Mouse (Mus musculus) urinary bladder, postnatal 10 days (tissue): ENCODE measurements around the gene Lcmt1.

ENCODE experiments used
- DNase-seq: peaks from one replicate; pipeline ENCODE4 v3.0.0; 2022; ENCODE audit warnings: low spot score

Gene Lcmt1

DNA sequence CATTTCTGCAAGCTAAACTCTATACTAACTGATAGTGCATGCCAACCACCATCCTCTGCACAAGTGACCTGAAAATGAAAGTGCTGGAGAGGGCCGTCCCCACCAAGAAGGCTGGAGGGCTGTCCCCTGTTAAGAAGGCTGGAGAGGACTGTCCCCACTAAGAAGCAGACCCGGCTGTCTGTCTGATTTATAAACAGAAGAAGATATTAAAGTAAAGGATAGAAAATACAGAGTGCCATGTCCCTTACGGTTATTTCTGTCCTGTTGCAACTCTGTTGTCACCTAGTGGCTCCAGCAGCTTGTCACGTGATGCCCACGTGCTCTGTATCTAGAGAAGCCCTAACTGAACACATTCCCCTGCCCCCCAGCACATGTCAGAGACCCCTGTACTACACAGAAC, 9.4 kb upstream of the Lcmt1 start:
- DNase-seq, result no peak

DNA sequence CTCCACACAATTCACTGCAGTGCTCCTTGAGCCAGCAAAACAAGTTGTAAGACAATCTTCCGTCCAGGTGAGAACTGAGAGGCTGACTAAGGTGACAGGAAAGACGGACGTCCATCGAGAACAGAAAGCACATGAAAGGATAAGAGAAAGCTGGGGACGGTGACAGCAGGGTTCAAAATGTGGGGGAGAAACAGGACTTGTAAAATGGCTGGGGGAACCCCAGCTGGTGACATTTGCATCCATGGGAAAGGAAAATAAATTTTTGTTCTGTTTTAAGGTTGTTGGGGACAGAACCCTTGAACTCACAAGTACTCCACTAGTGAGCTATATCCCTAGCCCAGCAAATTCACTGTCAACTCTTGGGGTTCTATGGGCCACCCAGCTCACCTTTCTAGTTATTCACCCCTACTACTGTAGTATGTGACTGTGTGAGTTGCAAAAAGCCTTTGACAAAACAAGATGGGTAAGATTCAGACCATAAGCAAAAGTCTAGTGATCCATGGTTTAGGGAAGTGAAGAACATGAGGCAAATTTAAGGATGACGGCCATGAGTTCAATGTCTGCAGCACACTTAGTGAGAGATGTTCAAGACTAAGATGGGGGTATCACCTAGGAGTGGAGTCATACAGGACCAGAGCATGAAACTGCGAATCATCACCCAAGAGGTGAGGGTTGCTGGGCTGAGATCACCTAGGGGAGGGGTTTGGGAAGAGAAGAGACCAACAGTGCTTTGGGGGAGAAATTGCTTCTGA, 8.2 kb upstream of the Lcmt1 start:
- no peak for DNase-seq

DNA sequence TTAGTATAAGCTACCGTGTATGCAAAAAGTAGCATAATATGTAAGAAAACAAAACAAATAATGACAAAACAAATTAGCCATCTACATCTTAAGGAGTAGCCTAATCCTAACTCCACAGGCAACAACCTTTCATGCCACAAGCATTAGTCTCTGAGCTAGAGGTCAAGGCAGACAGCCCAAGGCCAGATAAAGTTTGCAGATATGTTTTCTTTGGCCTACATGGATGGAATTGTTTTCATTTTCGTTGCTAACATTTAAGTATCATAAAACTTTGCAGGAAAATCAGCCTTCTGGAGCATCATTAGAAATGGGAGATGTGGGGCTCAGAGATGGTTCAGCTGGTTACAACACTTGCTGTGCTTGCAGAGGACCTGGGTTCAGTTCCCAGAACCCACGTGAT, 6.8 kb upstream of the Lcmt1 start:
- no peak for DNase-seq

DNA sequence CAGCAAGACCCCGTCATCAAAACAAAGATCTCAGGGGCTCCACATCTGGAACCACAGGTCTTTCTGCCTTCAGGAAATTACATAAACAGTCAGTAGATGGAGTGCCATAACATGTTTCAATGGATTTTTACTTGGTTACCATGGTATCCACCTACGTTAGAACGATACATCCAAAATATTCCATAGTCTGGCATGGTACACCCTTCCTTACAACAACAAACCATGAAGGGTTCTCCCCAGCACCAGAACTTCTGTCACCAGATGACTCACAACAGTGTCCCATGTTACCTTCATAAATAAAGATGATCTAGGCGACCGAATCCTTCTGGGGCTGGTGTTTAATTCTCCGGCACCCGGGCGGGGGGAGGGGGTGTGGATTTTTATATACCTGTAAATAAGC, 5.6 kb upstream of the Lcmt1 start:
- DNase-seq, result no peak

DNA sequence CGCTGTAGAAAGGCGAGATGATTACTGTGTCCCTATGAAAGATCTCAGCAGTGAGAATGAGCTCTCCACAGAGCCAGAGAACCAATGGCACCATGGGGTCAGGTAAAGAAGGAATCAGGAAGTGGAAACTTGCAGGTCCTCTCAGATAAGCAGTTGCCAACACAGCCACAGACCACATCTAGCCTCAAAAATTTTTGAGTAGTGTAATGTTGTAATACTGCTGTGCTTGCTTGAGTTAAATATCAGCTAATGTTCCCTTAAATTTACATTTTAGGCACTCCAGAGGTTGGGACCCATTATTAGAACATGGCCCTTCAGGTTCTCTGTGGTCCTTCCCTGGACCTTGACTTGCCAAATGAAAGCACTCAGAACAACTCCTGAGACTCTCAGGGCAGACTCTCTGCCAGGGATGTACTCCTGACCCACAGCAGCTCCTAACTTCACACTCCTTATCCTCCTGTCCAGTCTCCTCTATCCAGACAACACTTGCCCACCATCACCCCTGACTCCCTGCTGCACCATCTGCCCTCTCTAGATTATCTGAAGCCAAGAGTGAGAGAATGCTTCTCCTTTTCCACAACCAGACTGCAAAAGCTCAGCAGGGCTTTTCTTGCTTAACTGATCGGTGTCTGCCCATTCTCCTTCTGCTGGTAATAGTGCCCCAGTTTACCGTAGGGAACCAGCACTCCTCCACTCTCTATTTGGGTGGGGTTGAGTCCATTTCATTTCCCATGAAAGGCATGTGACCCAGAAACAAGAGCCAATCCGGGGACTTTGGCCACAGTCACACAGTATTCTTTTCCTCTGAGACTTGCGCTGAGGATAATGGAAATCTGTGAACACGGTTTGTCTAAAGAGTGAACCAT, 3.5 kb upstream of the Lcmt1 start:
- no peak for DNase-seq

DNA sequence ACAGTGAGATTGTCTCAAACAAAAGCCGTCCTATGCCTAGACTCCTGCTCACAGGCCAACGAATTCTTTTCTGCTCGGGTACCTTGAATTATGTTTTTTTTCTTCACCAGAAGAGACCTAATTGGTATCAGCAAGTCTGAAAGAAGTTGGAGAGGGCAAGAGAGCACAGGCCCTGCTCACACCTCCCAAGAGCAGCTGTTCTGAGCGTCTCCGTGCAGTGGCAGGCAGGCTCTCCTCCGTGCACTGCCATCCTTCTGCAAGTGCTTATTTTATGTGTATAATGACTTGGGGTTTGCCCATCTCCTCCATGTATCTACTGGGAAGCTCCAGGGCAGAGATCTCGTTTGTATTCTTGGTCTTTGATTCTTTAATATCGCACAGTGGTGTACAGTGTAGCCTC, 2.8 kb upstream of the Lcmt1 start:
- no peak for DNase-seq

DNA sequence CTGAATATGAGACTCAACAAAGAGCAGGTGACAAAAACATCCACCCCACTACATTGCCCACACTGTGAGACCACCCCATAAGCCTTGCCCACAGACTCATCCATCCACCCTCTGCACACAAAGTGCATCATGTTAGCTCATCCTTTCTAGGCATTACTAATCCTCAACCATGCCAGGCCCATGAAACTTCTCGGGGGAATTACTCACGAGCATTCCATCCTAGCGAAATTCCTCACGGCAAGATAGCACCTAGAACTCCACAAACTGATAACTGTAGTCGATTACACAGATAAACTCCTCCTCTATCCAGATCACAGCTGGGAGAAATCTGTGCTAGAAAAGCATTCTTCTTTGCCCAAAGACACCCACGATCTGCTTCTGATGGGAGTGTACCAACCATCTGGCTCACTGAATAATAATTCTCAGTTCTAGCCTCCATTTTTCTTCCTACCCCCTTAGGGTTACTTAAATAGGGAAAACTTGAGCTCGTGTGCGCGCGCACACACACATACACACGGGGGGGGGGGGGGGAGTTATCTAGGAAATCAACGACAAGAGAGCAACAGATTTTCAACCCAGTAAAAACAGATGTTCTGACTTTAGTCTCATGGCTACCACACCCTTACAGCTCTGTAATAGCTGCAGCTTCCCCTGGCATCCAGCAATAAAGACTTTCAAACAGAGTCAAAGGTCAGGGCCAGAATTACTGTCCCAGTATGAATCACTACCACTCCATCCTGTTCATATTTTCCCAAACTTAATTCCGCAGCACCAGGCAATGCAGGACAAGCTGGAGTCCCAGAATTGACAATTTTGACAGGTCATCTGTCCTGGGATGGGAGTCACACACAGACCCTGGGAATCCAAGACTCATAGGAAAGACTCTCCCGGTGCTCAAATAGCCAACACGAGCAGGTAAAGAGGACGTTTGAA, 2.1 kb upstream of the Lcmt1 start:
- no peak for DNase-seq

DNA sequence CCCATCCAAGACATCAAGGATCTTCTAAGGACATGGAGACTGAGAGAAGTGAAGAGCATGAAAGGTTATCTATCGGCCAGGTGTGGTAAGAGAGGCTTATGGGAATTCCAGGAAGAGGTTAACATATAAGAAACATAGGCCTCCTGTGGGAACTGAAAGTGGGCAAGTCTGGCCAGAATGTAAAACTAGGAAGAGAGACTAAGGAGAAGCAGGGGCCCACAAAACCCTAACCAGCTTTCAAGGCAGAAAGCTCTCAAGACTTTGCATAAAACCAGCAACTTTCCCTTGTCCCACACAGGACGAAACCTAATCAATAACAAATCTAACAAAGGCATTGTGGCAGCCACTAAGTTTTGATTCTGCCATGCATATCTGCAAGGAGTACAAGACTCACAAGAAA, 1.4 kb upstream of the Lcmt1 start:
- DNase-seq, result no peak

DNA sequence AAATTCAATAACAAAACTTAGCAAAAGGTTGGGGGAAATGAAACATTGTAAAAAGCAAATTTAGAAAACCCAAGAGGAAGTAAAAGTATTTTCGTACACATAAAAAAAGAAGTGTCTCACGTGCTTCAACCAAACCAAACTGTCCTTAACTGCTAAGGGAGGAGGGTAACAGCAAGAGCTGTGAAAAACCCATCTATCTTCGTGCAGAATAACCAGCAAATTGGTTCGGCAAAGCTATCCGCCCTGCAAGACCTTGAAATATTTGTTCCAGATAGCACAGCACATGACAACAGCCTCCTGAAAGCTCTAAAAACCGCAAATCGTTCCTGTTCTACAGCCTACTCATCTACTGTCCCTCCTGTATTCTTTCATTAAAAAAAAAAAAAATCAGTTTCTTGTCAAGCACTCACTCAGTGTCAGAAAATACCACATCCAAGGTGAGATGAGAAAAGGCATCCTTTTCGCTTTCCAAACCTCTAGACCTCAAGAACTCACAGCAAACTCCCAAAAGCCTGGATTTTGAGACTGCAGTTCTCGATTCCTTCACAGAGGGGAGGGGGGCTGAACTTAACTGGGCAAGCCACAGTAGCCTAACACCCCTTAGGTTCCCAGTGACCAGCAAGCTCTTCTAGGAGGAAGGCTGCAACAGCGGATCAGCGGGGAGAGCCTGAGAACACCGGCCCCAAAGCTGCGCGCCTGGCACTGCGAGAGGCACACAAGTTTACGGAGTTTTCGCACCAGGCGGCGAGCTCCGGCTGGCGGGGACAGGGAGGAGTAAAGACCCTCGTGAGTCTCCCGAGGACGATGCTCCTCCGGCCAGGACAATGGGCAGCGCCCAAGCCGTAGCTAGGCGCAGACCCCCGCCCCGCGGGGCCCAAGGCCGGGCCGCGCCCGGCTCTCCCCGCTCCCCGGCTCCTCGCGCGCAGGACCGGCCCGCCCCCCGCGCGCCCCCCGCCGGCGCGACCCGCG, 522 bp upstream of the Lcmt1 start:
- peak; percentile 21 for DNase-seq

DNA sequence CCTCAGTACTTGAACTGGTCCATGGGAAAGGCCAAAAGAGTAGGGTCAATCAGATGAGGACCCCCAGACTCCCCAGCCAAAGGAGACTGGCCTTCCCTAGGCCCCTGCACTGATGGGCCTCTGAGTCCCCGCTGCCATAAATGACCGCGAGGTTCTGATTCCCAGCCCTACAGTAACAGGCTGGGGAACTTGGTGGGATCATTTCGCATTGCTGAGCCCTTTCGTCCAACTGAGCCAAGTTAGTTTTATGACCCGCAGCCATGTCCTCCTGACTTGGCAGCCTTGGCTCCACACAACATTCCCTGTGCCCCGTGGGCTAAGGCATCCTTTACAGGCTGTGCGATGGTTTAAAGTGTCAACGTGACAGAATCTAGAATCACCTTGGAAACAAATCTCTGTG, 1.1 kb downstream of the Lcmt1 start:
- DNase-seq, result no peak

DNA sequence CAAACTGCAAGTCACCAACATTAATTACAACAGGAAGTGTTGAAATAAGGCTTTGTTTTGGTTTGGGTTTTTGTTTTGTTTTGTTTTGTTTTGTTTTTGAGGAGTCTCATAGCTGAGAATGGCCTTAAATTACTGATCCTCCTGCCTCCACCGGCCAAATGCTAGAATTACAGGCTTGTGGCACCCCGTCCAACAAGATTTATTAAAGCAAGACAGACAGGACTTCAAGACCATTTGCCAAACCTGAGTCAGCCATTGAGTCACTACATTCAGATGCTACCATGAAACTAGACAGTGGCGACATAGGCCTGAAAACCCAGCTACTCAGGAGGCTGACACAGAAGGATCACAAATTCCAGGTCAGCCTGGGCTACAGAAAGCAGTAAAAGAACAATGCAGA, 1.9 kb downstream of the Lcmt1 start:
- no peak for DNase-seq

DNA sequence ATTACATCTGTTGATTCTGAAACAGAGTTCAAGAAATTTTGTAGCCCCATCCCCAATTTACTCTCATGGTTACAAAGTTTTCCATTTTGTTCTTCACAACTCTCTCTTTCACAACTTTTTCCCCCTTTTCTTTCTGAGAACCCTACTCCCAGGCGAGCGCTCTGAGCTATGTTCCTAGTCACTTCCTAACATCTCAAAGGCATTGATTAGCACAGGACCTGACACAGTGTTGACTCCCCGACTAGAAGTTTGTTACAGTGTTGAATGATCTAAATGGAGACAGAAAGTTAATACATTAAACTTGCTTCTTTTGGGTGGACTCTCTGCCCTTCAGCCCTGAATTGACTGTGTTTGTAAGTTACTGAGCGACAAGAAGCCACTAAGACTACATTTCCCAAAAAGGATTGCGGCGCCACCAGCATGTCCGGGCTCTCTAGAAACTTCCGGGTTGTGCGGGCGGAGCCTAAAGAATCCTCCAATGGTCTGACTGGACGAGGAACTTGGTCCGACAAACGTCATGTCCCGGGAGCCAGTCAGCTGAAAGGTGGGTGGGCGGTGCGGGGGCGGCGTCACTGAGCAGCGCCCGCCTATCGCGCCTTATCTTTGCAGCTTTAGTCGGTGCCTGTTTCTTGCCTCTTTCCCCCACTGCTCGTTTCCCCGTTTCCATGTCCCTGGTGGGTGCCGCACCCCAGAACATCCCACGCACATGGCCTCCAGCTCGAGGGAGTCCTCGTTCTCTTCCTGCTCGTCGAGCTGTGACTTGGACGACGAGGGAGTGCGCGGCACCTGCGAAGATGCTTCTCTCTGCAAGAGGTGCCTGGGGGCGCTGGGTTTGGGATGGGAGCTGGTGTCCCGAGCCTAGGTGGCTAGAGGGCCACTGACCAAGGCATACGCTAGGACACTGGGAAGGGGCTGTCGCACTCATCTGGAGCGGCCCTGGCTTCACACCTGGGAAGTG, 8.1 kb downstream of the Lcmt1 start:
- peak; percentile 62 for DNase-seq

DNA sequence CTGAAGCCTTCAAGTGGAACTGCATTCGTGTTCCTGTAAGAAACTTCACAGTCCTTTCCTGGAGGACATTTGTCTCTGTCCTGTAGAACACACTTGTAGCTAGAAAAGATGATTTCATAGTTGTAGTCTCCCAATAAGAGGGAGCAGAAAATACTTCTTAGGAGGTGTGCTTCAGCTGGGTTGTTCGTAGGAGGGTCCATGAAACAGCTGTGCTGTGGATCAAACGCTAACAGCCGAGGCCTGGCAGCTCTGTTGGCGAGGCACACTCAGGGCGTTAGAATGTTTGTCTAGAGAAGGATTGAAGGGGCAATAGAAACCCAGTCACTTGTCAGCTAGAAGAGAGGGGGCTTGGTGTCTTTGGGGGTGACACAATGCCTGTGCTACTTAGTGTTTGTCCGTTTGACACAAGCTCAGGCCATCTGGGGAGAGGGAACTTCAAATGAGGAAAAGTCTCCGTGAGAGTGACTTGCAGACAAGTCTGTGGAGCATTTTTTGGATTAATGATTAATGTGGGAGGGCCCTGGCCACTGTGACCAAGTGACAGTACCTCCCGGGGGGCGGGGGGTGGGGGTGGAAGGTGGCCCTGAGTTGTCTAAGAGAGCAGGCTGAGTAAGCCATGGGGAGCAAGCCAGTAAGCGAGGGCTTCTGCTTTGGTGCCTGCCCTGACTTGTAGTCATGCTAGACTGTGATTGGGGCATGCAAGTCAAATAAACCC, 16.3 kb downstream of the Lcmt1 start:
- no peak for DNase-seq

DNA sequence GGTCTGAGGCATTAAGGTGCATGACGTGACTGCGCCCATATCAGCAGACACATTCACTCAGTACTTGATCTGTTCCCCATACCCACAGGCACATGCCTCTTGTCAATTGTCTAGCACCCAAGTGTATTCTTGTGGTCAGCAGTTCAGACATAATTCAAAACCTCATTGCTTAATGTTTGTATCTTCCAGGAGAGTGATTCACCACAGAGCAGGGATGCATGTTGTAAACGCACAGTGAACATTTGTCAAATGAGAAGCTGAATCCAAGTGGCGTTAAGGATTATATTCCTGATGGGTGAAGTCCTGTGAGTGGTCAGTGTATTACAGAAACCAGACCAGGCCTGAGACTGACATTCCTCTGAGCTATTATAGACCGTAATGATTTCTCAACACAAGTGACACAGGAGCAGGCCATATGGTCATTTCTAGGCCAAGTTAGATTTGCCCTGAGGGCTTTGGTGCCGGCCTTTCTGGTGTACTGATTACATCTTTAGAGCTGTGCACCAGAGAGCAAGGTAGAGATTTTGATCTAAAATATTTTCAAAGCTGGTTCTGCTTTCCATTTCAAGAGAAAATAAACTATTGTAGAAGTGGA, 20.2 kb downstream of the Lcmt1 start:
- DNase-seq, result no peak

DNA sequence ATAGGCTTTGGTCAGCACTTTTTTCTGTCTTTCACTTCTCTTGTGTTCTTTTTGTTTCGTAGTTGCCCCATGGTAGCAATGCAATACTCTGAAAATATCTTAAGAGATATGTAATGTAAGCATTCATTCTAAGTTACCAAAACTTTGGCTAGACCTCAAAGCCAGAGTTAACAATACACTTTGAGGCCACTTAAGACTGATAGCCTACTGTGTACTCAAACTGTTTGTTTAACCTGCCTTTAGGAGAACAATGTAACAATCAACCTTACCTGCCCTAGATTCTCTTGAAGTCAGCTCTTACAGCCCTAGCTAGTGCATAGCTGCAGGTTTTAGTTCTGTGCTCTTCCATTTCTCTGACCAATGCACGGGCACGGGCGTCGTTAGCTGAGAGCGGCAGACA, 24.7 kb downstream of the Lcmt1 start:
- no peak for DNase-seq

DNA sequence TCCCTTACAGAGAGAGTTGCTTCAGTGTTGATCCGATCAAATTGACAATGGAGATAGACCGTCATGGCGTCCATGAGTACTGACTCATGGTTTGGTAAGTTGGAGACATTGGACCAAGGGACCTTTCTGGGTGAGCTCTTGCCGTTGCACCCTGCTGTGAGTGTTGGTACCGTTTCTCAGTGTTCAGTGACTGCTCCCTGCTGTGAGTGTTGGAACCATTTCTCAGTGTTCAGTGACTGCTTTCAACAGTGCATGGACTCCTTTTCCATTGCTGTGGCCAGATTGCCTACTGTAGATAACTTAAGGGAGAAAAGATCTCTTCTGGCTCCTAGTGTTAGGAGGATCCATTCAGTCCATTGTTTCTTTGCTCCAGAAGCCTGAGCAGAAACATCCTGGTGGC, 27.3 kb downstream of the Lcmt1 start:
- no peak for DNase-seq

DNA sequence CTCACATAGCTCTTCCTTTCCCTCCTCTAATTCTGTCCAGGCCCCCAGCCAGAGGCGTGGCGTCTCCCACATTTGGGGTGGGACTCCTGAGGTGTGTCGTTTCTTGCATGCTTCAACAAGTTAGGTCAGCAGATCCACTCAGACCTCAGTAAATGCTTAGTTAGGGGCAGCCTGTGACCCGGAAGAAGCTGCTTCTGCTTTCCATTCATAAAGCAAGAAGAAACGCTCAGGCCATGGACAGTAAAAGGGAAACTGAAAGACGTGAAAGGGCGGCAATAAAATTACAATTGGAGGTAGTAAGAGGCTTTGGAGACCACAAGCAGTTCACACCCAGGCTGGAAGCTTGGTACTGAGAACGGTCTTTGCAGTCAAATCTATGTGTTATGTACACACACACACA, 27.8 kb downstream of the Lcmt1 start:
- no peak for DNase-seq

DNA sequence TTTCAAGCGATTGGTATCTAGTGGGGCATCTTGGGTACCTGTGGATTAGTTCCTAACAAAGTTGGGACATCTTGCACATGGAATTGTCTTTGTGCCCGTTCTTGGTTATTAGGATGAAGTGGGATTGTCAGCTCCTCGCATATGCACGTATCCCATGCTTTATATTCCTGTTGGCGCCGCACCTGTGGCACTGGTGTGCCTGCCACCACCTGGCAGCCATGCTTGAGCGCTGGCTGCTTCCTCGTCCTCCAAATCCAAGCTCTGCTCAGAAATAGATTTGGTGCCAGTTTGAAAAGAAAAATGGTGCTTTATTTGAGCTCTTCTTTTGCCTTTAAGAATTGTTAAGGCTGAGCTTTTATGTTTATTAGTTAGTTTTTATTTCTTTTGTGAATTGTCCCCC, 28.3 kb downstream of the Lcmt1 start:
- no peak for DNase-seq

DNA sequence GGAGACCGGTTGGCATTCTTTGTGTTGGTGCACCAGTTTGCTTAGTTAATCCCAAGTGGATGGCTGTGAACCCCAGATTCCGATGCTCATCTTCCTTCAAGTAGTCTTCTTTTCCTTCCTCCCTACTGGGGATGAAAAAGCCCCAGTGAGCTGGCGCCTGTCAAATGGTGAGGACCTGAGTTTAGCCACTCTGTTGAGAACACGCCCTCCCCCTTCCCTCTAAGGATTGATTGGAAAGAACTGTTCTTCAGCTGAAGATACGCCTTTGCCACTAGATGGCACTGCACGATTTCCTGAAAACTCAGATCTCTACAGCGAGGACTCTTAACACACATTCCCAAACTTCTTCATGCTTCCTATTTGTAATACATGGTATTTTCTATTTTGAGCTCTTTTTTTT, 29.2 kb downstream of the Lcmt1 start:
- DNase-seq, result no peak
